Mouse (Mus musculus) mesoderm, embryonic 11.5 days (tissue): Measurements from ENCODE around the gene Carm1.
A peak's percentile ranks its signal among the peaks of the same experiment; 100 is the strongest.

Experiments used
- DNase-seq: peaks from one replicate; pipeline ENCODE4 v3.0.0-alpha.2; 2012; ENCODE audit warnings: low read depth, low spot score

The Carm1 gene

DNA sequence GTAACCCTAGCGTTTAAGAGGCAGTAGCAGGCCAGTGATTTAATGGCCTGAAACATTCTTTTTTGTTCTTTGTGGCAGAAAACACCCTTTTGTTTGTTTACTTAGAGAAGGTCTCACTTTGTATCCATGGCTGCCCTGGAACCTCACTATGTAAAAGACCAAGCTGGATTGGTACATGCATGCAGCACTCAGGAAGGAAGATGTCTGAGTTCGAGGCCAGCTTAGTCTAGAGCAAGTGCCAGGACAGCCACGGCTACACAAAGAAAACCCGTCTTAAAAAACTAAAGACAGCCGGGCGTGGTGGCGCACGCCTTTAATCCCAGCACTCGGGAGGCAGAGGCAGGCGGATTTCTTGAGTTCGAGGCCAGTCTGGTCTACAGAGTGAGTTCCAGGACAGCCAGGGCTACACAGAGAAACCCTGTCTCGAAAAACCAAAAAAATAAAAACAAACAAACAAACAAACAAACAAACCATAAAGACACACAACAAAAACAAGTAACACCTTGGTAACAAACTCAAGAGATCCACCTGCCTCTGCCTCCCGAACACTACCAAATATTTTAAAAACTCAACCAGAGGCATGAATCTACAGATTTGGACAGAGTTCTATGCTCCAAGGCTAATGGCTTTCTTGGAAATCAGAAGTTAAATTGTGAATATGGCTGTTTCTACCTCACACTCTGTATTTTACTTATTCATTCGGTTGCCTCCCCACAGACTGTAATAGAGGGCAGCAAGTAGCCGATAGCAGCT, 68.3 kb downstream of the Carm1 start:
- DNase-seq: no peak

DNA sequence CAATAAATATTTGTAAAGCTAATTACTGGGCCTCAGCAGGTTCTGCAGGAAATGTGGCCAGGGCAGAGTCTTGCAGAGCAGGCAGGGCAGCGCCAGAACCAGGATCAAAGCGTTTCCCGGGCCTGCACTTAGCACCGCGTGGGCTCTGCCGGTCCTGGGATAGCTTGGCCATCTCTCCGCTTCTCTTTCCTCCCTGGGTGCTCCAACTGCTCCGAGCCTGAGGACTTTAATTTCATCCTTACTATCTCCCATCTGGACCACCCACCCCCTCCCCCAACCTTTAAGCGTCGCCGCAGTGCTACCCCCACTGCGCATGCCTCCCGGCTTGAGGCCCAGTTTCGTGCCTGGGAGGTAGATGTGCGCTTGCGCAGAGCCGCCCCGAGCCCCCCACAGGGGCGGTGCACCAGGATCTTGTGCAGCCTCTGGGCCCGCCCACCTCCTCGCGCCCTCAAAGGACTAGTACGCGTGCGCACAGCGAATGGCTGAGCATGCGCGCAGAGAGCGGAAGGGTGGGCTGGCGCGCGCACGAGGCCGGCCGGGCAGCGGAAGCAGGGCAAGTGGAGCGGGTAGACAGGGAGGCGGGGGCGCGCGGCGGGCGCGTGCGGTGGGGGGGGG, 69.0 kb downstream of the Carm1 start, which contains the start of gene Smarca4:
Smarca4 (plus strand) TSS at position 553 of the 615 bp plus-strand sequence.
- peak; percentile 100 for DNase-seq

- DNase-seq: peak; percentile 92
These were observed 69.6 kb downstream of the Carm1 start for GRCm38 (mm10) chr9:21616232-21616781.

DNA sequence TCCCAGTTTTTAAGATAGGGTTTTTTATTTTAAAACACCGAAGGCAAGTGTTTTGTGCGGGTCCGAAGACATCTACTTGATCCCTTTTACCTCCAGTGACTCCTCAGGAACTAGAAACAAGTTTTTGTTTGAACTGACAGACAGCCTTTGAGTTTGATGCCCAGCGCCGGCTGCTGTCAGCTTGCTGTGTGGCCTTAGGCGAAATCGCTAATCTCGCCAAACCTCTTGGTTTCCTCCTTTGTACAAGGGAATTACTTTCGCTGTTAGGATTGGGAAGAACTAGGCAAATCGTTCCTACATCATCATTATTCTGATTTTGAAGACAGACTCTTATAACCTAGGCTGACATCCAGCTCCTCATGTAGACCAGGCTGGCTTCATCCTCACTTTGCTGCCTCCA, 70.4 kb downstream of the Carm1 start:
- DNase-seq: peak; percentile 28

DNA sequence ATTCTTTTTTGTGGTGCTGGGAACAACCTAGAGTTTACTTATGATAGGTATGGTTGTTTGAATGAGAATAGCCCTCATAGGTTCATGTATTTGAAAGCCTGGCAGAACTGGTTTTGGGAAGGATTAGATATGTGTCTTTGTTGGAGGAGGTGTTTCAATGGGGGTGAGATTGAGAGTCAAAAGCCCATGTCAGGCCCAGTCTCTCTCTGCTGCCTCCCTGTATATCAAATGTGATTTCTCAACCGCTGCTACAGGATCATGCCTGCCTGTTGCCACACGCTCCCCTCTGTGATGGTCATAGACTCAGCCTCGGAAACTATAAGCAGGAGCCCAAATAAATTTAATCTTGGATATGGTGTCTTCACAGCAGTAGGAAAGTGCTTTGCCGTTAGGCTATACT, 73.5 kb downstream of the Carm1 start:
- no peak for DNase-seq

GRCm38 (mm10) chr9:21622676-21623075, 76.0 kb downstream of the Carm1 start:
- DNase-seq: no peak

DNA sequence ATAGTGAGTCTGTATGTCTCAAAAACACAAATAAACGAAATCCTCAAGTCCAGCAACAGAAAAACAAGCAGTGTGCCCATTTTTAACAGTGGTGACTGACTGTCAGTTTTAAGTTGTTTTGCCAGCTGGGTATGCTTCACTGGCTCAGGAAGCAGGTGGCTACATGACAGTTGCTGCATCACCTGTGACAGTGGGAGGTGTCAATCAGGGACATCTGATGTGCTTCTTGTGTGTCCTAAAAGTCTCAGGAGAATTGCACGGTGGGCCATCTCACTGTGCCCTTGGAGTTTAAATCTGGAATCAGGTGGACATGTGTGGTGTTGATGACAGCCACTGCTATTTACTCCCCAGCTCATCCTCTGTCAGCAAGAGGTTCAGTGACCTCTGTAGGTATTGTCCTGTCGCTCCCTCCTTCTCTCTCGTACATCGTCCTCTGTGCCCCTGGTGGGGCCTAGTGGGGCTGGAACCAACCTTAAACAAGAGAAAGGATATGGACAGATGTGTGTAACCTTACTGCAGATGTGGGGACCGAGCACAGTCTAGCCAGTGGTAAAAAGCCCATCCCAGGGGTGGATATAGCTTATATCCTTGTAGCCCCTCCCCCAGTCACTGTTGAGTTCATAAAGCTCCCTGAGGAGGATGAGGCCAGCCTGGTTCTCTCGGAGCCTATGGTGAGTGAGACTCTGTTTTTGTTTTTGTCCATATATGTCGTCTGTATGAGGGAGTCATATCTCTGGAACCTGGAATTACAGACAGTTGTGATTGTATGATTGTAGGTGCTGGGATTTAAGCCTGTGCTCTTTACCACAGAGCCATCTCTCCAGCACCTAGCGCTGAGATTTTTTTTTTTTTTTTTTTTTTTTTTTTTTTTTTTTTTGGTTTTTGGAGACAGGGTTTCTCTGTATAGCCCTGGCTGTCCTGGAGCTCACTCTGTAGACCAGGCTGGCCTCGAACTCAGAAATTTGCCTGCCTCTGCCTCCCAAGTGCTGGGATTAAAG, 78.9 kb downstream of the Carm1 start:
- DNase-seq: no peak

DNA sequence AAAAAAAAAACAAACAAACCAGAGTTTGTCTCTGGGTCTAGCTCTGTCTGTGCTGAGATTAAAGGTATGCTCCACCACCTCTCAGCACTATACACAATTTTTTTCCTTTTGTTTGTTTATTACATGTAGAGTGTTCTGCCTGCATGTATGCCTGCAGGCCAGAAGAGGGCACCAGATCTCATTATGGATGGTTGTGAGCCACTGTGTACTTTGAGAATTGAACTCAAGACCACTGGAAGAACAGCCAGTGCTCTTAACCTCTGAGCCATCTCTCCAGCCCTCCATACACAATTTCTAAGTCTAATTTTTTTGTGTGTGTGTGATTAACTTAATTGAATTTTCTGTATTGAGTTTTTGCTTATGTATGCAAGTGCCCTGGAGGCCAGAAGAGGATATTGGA, 79.9 kb downstream of the Carm1 start:
- DNase-seq: no peak

DNA sequence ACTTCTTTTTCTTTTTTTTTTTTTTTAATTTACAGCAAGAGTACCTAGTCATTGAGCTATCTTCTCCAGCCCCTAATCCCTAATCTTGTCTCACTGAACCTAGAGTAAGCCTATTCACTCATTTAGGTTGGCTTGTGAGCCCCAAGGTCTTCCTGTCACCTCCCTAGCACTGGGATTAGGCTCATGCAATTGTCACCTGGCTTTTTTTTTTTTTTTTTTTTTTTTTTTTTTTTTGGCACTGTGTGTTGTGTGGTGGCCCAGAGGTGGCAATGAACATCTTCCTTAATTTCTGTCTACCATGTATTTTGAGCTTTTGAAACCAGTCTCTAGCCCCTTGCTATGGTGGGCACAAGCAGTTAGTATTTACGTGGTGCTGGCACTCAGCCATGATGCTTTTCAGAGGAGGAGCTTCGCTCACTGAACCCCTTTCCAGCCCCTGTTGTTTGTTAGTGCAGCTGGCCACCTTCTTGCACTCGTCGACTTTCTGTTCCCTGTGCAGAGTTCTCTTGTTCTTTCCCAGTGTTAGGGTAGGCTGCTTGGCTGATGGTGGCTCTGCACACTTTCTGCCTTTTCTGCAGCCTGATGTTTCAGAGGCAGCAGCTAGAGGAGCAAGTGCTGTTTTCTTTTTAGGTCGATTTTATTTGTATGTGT, 80.6 kb downstream of the Carm1 start:
- no peak for DNase-seq

DNA sequence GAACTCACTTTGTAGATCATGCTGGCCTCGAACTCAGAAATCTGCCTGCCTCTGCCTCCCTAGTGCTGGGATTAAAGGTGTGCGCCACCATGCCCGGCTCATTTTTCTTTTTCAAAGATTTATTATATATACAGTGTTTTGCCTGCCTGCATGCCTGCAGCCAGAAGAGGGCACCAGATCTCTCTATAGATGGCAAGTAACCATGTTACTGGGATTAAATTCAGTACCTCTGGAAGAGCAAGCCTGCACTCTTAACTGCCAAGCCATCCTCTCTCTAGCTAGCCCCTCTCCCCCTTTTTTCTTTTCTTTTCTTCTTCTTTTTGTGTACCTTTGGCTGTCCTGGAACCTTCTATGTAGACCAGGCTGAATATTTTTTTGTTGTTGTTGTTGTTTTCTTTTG, 84.0 kb downstream of the Carm1 start:
- DNase-seq: peak; percentile 48

DNA sequence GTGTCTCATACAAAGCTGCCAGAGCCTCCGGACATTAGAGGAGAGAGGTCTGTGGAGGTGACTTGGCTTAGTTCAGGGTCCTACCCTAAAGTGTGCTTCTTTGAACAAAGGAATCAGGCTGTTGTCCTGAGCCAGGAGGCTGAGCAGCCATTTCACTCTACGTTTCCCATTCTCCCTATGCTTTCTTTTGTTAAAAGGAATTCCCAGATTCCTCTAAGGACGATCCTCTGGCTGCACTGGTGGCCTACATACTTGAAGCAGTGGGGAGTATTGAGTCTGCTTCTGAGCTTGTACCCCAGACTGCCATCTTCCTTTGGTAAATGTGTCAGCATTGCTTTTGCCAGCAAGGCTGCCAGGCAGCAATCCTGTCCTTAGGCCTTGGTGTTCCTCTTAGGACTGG, 86.4 kb downstream of the Carm1 start:
- no peak for DNase-seq

GRCm38 (mm10) chr9:21635639-21636038, 88.9 kb downstream of the Carm1 start:
- DNase-seq: no peak

DNA sequence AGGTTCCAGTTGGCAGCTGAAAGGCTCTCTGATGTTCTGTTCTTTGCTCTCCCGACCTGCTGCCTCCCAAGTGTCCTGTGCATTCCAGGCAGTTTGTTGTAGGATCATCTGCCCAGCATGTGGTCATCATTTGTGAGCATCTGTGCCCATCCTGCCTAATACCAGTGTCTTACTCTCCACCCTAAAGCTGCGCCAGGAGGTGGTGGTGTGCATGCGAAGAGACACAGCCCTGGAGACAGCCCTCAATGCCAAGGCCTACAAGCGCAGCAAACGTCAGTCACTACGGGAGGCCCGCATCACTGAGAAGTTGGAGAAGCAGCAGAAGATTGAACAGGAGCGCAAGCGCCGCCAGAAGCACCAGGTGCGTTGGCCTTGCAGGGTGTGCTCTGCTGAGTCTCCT, 92.3 kb downstream of the Carm1 start:
- no peak for DNase-seq
